Mouse (Mus musculus): ENCODE measurements around the gene Tenm4. TPM values are rescaled to one million over a fixed set of nuclear protein-coding genes. Genes with fewer than 3 reads are reported as not detected.
A peak's percentile ranks its signal among the peaks of the same experiment; 100 is the strongest.

Tenm4 gene
- total RNA-seq, 2 experiments from 2014 or later, result under 0.01 TPM; not detected in 1

DNA sequence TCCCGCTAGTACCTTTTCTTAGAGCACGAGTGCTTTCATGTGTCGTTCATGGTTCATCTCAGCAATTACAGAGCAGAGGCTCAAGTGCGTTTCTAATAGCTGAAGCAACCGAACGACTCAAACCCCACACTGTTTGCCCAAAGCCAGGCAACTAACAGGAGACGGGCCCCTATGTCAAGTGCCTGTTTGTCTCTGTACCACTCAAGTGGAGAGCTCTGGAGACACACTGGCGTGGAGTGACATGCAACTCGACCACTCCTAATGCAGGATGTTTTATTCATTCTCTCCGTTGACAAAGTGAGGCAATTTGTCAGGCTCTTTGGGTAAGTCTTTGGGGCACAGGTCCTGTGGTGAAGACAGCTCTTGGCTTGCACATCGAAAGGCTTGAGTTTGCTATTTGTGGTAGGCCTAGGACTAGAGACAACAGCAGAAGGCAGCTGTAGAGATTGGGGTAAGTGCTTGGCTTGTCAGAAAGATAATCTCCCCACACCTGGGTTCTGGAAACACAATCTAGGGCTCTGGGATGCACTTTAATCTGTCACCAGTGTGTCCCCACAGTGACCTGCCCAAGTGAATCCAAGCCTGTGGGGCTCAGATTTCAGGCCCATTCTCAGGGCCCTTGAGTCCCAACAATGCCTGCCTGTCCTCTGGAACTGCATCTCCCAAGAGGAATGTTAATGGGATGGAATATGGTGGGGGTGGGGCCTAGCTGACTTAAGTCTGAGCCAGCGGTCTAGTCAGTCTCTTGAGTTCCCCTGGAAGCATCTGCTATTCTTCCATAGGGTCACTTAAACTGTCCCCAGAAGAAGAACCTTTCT is 490.5 kb downstream of the Tenm4 start:
- no peak for ATAC-seq (ENCODE audit: poor library complexity, severe bottlenecking)

DNA sequence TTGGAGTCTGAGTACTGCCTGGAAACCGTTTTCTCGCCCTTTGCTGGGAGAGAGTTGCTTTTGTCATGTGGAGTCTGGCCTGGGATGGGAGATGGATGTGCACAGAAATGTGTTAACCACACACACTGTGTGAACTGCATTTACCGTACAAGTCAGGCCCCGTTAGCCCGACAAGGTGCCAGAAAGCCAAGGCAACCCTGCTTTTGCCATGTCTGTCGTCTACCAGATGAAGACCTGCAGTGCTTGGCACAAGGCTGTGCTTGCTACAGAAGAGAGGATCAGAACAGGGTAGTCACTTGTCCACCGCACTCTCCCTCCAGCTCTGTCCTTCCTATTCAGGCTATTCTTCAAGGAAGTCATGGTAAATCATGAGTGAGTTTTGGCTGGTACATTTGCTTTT is 492.3 kb downstream of the Tenm4 start:
- no peak for ATAC-seq (ENCODE audit: poor library complexity, severe bottlenecking)

DNA sequence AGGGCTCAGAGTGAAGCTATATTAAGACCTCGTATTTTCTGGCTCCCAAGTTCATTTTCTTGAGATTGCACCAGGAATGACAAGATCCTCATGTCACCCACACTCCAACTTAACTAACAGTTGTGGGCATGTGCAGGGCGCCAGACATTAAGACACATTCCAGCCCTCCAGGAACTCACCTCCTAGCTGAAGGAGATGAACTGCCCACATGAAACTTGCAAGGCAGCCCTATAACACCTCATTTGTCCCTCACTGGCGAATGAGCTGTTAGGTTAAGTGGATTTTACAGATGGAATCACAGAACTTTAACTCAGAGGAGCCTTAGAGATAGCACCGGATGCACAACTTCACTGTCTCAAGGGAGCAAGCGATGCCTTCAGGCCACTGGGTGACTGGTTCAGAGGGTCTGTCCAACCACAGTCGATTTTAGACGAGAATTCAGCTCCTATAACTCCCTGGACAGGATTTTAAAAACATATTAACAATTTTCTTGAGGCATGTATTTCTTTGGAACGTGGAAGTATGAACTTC is 495.4 kb downstream of the Tenm4 start:
- no peak for ATAC-seq (ENCODE audit: poor library complexity, severe bottlenecking)

DNA sequence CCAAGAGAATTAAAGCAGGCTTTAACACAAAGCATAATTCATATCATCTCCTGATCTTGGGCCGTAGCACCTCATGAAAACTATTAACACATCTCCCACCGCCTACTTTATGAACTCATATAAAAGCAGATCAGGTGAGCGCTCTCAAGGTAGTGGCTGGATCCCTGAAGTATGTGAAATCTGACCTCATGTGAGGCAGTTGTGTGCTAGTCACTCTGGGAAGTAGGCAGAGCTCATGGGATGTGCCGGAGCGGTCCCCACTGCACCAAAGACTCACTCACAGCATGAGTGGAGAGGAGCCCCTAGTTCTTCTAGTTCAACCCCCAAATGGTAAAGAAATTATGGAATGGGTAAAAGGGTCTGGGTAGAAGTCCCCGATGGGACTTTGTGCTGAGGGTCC is 496.6 kb downstream of the Tenm4 start:
- no peak for ATAC-seq (ENCODE audit: poor library complexity, severe bottlenecking)

DNA sequence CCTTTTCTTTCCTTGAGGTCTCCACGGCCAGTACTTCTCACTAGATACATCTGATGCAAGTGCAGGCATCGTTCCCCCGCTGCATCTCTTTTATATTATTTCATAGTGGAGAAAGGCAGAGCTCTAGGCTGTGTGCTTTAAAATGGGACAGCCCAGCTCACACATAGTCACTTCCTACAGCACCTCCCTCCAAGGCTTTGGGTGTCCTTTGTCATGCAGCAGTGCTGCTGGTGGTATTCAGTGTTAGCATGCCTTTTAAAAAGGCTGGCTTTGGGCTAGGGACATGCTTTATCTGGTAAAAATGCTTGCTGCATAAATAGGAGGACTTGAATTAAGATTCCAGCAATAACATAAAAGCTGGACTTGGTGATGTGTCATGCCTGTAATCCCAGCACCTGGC is 499.0 kb downstream of the Tenm4 start:
- ATAC-seq (ENCODE audit: poor library complexity, severe bottlenecking), result no peak

DNA sequence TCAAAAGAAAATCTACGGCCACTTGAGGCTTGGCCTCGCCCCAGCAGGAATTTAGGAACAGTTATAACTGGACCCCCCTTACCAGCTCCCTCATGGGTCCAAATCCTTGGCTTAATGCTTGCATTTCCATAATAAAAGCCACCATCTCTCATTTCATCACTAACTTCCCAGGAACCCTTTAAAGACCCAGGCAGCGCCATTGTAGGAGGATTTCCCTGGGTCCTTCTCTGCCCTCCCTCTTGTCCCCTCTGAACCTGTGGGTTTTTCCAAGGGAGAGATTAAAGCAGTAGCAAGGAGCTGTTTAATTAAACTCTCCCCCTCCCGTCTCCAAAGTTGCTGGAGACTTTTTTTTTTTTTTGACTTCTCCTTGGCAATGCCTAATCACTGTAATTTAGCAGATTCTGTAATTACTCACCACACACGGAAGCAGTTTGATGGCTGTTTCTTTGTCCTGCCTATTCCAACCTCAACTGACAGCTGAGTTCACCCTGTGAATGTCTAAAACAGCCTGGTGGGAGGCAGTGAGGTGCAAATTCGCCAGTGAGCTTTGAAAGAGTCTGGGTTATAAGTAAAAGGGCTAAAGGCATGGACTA is 501.4 kb downstream of the Tenm4 start:
- ATAC-seq (ENCODE audit: poor library complexity, severe bottlenecking), result no peak

DNA sequence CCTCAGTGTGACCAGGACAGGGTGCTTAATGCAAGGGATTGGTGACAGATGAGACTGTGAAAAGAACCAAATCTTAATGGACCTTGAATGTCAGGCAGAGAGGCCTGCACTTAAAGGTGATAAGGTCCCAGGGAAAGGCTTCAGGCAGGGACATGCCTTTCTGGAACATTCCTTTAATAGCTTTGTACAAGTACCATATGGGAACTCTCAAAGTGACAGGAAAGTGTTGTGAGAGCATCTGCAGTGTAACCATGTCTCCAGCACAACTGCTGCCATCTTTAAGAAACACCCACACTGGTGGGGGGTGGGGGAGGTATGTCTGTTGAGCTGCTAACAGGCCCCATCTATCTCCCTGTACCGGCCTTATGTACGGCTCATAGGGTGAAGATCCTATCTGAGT is 506.0 kb downstream of the Tenm4 start:
- ATAC-seq (ENCODE audit: poor library complexity, severe bottlenecking), result no peak

DNA sequence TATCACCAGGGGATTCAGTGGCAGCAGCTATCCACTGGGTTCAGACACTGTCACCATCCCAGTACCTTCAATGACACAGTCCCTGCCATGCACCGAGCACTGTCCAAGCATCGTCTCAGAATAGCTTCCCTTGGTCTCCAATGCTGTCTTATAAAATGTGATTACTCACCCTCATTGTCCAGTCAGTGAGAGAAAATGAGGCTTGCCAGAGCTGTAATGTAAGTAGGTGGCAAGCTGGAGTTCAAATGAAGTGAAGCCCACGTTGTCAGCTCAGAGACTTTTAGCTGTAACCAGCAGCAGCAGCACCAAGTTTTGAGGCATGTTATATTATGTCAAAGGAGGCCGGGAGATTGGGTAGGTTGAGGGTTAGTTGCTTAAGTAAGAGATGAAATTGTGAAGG is 507.2 kb downstream of the Tenm4 start:
- no peak for ATAC-seq (ENCODE audit: poor library complexity, severe bottlenecking)

DNA sequence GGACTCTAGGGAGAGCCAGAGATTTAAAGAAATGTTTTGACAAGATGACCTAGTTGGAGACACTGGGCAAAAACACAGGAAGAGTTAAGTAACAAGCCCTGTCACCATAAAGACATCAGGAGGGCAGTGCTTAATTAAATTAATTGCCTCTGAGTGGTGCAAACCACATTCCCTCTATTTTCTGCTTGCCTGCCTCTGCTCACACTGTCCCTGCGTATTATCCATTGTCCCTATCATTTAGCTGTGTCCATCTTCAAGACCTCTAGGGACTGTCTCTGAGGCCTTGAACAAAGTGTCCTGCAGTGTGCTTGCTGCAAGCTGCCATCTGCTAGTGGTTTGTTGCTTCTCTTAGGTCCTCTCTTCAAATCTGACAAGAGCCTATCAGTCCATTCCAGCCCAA is 508.7 kb downstream of the Tenm4 start:
- no peak for ATAC-seq (ENCODE audit: poor library complexity, severe bottlenecking)

DNA sequence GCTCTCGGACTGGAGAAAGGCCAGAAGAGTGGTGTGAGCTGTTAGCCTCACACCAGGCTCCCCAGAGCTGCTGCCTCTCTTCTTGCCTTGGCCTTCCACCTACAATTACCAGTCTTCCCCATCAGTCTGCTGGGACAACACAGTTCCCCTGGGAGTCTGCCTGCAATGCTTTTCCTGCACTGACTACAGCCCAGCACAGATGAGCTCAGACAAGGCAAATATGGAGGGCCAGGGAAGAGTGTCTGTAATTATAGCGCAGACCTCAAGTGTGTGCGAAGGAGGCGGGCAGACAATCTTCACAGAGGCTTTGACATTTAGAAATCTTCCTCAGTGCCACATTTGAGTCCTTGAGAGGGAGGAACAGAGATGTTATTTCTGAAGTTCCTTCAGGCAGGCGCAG is 509.4 kb downstream of the Tenm4 start:
- ATAC-seq (ENCODE audit: poor library complexity, severe bottlenecking), result no peak

DNA sequence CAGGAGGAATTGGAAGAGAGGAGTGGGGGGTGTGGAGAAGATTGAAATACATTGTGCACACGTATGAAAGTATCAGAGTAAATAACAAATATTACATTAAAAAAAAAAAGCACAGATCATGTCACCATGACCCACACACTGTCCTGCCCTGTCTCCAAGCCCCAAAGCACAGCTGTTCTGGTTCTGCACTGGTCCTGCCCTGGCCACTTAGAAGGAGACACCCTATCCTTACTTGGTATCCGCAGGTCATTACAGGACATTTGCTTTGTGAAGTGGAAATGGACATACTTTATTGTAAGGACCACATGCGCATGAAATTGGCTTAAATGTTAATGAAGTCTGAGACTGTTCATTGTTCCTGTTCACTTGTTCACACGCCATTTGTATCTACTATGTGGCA is 510.8 kb downstream of the Tenm4 start:
- no peak for ATAC-seq (ENCODE audit: poor library complexity, severe bottlenecking)

DNA sequence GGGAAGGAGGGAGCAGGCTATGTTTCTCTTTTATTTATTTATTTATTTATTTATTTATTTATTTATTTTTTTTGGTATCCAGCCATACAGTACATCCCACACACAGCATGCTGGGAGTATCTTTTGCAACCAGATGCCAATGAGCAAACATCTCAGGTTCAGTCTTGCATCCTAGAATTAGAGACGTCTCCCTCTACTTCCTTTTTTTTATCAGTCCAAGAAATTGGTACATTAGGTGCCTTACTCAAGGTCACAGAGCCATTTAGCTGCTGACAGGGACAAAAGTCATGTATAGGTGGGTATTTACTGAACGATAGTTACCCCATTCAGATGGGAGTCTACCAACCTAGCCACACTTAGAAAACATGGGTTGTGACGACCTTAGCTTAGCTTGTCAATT is 517.1 kb downstream of the Tenm4 start:
- ATAC-seq (ENCODE audit: poor library complexity, severe bottlenecking), result no peak

DNA sequence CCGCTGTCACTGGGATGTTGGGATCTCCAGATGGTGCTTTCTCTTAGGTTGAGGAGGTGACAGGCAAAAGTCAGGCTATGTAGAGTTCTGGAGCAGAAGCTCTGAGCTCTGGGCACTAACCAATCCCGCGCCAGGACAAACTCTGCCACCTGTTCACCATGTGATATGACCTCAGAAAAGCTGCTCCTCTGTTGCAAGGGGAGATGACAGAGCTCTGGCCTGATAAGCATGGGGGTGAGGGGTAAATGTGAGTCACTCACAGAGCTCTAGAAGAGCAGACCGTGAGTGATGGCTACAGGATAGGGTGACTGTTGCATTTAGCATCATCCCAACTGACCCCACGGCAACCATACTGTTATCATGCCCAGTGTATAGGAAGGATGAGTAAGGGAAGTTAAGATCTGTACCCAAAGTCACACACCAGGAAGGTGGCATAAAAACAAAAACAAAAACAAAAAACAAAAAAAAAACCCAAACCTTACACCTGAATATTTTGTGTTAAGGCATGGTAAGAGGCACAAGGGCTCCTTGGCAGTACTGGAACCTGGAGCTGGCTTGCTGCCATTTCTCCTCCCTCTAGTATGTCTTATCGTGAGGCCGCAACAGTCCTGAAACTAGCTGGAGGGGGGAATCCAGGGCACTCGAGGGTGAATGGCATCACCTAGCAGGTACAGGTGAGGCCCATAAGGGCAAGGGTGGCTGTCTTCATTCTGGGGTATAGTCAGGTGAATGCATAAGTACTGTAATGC is 530.2 kb downstream of the Tenm4 start:
- ATAC-seq (ENCODE audit: poor library complexity, severe bottlenecking), result no peak

DNA sequence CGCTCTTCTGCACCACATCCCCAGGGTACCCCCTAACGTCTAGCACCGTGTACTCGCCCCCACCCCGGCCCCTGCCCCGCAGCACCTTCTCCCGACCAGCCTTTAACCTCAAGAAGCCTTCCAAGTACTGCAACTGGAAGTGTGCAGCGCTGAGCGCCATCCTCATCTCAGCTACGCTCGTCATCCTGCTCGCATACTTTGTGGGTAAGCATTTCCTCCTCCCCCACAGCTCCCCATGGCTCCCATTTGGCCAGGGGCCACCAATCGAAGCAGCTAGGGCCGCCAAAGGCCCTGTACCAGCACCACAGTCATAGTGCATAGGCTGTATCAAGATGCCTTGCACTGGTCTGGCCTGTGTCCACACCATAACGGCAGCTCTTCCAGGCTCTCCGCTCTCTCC is 532.9 kb downstream of the Tenm4 start:
- no peak for ATAC-seq (ENCODE audit: poor library complexity, severe bottlenecking)

DNA sequence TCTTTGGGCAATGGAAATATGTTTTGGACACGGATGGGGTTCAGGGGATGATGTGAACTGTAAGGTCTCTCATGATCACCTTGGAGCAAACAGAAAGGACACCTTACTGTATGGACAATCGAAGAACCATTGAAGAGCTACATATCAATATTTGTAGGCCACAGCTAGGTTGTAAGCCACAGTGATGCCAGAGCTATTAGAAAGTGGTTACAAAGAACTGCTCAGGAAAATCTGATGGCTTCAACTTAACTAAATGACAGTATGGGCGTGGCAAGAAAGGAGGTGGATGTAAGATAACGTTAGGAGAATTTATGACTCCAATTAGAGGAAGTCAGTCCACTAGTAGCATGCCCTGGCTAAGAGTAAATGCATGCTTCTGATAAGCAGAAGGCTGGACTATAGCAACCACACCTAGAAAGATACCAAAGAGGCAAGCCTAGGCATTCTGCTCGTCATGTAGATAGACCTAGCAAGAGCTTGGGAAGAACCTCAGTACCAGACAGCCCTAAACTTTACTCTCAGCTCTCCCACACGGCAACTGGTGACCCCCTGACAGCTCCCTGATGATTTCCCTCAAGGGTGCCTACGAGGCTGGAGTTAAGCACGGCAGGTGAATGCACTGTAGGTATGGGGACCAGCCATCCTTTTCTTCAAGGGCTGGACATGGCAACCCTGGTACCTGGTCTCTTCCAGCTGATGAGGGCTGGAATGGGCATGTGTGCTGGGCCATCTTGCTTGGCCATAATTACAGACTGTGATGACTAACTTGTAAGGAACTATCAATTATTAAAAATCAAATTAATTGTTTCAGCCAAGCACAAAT is 534.5 kb downstream of the Tenm4 start:
- peak; percentile 37; the same call in 1 of the 2 replicates for ATAC-seq (ENCODE audit: poor library complexity, severe bottlenecking)

DNA sequence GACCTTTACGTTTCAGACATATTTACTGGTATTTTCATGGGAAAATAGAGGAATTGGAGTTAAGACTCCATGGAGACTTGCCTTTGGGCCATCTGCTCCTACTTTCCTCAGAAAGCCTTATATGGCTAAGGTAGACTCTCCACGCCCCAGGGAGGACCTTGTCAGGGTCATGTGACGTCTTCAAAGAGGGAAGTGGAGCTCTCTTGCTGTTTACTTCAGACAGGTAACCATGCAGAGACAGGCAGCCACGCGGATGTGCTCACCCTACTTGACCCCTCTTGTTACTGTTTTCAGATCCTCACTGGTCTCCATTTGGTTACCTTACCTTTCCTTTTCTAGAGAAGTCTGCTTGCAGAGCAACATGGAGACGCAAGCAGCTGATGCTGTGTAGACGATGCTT is 535.5 kb downstream of the Tenm4 start:
- ATAC-seq (ENCODE audit: poor library complexity, severe bottlenecking), result no peak

DNA sequence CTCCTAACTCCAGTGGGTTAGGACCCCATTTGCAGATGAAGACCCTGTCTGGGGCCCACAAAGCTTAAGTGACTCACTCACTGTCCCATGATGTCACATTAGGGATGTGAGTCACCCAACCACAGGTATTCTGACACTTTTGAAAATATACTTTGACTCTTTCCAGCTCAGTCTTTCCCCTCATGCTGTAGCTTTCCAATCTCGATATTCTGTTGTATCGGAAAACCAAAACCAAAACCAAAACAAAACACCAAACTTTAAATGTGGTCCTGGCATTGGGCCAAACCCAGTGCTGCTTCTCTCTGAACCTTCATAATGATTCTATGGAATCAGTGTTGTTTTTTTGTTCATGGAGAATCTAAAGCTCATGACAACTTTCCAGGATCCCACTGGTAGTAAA is 536.1 kb downstream of the Tenm4 start:
- ATAC-seq (ENCODE audit: poor library complexity, severe bottlenecking), result no peak

DNA sequence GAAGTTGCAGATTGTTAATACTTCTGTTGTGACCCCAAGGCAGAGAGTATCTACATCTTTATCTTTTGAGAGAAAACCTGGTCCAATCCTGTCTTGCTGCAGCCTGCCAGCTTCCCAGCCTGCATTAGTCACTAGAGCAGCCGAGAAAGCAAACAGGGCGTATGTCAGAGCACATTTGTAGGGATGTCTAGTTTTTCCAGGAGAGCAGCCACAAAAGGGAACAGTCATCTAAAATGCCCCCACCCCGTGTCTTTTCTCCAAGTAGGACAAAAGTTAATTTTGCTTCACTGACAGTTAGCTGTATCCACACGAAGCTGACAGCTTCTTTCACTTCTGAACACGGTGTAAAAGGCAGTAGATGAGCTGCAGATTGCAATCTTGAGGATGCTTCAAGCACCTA is 537.0 kb downstream of the Tenm4 start:
- no peak for ATAC-seq (ENCODE audit: poor library complexity, severe bottlenecking)

DNA sequence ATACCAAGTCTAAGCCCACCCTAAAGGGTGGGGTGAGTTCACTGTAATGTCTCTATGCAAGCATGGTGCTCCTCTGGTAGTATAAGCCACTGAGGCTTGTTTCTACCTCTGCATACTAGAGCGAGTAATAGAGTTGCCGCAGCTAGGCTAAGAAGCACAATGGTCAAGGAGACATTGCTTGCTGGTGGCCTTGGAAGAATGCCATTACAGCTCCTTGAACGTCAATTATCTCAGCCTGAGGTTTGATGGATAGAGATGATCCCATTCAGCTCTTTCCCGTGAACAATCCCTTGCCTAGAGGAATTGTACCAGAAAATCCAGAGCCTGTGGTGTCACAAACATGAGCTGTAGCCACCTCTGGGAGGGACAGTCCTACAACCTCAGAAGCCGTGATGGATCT is 537.5 kb downstream of the Tenm4 start:
- ATAC-seq (ENCODE audit: poor library complexity, severe bottlenecking), result no peak

DNA sequence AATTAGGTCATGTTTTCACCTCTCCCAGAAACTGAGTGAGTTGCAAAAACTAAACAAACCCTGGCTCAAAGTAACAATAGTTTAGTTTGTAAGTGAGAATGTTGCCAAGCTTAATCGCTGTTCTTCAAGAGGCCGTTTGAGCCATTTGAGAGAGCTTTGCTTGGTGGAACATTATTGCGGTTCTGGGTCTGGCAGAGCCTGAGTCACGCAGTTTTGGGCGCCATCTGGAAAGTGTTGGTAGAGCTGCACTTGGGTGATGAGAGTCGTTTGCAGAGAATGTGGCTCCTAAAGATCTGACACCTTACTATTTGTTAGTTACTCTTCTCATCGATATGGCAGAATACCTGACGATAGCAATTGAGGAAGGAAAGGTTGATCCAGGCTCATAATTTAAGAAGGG is 537.9 kb downstream of the Tenm4 start:
- ATAC-seq (ENCODE audit: poor library complexity, severe bottlenecking), result no peak

DNA sequence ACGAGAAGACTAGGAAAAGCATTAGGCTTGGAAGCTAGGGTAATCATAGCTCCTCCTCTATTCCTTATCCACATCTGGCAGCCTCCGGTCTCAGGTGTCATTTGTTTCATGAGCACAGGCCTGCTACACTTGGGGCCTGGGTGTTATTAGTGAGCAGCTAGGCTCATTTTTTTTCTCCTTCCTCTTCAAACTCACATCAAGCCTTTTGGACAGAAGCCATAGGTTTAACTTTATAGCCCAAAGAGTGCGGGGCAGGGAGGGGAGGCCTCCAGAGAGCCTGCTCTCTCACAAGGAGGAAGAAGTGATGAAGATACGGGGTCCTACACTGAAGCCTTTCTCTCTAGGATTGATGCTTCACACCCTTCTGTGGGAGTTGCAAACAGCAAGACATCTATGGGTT is 538.8 kb downstream of the Tenm4 start:
- ATAC-seq (ENCODE audit: poor library complexity, severe bottlenecking), result no peak

Measured in megakaryocyte, adult 5-6 weeks (primary cell).